Mouse (Mus musculus) inflammation-experienced regulatory T-cells, adult 6 months (primary cell): ENCODE measurements around the gene Akap2. TPM values are rescaled to one million over a fixed set of nuclear protein-coding genes. Genes with fewer than 3 reads are reported as not detected.
A peak's percentile ranks its signal among the peaks of the same experiment; 100 is the strongest.

ENCODE experiments used
- ATAC-seq: one replicate; pipeline ENCODE4 v1.8.0; 2017
- polyA plus RNA-seq, 3 experiments: library from polyadenylated mRNA; unstranded; fragments of 100-300 nt; shearing (Covaris generic); gene quantifications; one replicate each; pipeline ENCODE4 v1.2.1; 2017

Gene Akap2
- 1 to 10 TPM; 2.3 to 3.9 (median 2.9) TPM for polyA plus RNA-seq

- ATAC-seq = no peak
These were observed at the start of gene Akap2 for GRCm38 (mm10) chr4:57717354-57717753. Gene Akap2, plus strand, starts transcription at chr4:57717657.

- ATAC-seq = no peak
These were observed 46.5 kb upstream of the Akap2 start for GRCm38 (mm10) chr4:57670813-57671469.

- ATAC-seq = no peak
These were observed 44.9 kb upstream of the Akap2 start for GRCm38 (mm10) chr4:57672541-57672940.

GRCm38 (mm10) chr4:57672996-57673906 is 44.2 kb upstream of the Akap2 start:
- ATAC-seq = peak; percentile 85

- no peak for ATAC-seq
These were observed 43.1 kb upstream of the Akap2 start for GRCm38 (mm10) chr4:57674351-57674750.

DNA sequence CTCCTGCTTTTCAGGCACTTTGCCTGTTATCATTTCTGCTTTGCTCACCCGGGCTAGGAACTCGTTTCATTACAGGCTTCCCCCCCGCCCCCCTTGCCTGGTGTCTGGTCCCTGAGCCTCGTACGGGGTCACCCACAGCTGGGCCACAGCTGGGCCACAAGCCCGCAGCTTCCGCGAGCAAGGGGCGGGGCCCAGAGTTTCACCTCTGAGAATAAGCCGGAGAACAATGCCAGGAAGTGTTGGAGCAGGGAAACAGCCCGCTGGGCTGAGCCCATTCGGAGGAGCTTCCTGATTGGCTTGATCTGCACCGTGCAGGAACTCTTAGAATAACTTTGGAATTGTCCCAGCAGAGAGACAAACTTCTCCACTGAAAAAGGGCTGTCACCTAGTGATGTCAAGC is 42.1 kb upstream of the Akap2 start:
- no peak for ATAC-seq

GRCm38 (mm10) chr4:57677916-57678315 is 39.5 kb upstream of the Akap2 start:
- ATAC-seq = no peak

GRCm38 (mm10) chr4:57678991-57679457 is 38.4 kb upstream of the Akap2 start:
- no peak for ATAC-seq

DNA sequence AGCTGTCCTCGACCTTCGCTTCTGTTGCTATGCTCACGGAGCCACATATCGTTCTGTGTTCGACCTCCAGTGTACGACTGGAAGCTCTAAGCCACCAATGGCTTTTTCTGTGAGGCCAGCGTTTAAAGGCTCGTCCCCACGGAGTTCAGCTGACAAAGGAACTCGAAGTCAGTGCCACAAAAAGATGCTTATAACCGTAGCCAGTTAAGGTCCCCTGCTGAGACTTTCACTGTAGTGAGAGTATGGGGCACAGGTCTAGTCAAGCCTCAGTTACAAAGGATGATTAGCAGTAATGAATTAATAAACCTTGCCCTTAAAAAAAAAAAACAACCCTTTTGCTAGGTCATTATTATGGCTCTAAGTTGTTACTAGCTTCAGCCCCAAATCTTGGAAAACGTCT is 37.3 kb upstream of the Akap2 start:
- ATAC-seq = no peak

GRCm38 (mm10) chr4:57681511-57681910 is 35.9 kb upstream of the Akap2 start:
- no peak for ATAC-seq

GRCm38 (mm10) chr4:57682341-57682740 is 35.1 kb upstream of the Akap2 start:
- no peak for ATAC-seq

GRCm38 (mm10) chr4:57682944-57683343 is 34.5 kb upstream of the Akap2 start:
- no peak for ATAC-seq

- no peak for ATAC-seq
These were observed 32.7 kb upstream of the Akap2 start for GRCm38 (mm10) chr4:57684676-57685215.

GRCm38 (mm10) chr4:57686736-57687135 is 30.7 kb upstream of the Akap2 start:
- ATAC-seq = no peak

DNA sequence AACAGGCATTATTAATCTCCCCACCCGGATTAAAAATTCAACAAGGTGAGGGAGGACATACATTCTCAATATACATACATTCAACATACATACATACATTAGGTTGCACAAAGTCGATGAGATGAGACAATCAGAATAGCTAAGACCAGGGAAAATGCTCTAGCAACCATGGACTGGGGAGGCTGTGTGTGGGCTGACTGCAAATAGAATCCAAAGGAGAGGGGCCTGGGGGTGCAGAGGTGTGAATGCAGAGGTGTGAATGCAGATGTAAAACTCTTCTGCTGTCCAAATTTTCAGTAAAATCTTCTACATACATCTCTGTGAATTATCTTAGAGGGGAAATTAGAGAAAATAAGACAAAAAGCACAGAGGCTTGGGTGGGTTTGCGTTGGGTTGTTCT is 29.9 kb upstream of the Akap2 start:
- ATAC-seq = no peak

DNA sequence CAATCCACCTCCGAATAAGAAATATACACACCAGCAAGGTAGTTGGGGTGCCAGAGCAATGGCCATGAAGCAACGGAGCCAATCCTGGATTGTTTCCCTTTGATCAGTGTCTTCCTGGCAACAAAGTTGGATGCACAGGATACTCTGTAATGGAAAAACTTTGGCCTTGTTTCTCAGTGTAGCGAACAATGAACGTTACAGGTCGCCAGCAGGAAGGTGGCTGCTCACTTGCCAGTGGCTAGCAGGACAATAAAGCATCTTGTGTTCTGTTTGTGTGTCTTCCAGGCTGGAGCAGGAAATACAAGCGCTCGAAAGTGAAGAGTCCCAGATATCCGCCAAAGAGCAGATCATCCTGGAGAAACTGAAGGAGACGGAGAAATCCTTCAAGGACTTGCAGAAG is 29.3 kb upstream of the Akap2 start:
- no peak for ATAC-seq

GRCm38 (mm10) chr4:57690001-57690400 is 27.5 kb upstream of the Akap2 start:
- ATAC-seq = no peak

DNA sequence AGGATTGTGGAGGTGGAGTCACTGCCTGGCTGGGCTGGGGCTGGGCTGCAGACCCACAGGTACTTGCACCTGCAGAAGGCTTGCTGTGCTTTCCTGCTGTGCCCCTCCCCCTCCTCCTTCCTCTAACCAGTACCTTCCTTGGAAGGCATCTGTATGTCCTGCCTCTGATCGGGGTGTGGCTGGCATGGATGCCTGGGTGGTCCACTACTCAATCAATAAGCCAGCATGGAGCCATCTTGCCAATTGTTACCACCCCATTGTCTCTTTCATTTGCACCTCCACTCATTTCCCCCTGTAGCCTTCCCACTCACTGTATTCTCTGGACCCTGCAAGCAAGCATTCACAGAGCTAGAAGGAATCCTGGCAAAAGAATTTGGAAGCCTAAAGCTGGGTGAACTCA is 26.7 kb upstream of the Akap2 start:
- ATAC-seq = no peak

DNA sequence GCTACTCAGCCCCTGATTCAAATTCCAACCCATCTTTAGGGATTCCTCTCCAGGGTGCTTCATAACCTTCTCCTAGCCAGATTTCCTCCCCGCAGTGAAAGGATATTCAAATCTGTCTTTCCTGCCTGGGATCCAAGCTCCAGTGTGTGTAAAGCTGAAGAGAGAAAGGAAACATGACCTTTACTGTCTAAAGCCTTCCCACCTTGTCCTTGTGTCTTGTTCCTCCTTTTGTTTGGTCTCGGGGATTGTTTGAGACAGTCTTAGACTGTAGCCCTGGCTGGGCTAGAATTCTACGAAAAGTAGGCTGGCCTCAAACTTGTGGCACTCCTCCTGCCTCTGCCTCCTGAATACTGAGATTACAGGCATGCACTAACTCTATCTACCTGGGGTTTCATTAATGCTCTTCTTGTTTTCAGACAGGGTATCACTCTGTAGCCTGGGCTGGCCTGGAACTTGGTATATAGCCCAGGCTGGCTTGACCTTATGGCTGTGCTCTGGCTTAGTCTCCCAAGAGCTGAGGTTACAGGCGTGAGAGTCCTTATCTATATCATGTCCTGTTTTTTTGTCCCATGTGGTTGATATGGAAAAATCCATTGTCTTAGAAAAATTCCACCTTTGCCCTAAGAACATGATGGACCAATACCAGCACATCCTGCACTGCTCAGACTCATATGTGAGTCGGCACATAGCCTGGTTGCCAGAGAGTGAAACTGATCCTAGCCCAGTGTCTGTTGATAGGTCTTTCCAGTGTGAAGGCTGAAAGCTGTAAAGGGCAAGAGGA is 22.9 kb upstream of the Akap2 start:
- ATAC-seq = no peak

GRCm38 (mm10) chr4:57696955-57697354 is 20.5 kb upstream of the Akap2 start:
- ATAC-seq = no peak

DNA sequence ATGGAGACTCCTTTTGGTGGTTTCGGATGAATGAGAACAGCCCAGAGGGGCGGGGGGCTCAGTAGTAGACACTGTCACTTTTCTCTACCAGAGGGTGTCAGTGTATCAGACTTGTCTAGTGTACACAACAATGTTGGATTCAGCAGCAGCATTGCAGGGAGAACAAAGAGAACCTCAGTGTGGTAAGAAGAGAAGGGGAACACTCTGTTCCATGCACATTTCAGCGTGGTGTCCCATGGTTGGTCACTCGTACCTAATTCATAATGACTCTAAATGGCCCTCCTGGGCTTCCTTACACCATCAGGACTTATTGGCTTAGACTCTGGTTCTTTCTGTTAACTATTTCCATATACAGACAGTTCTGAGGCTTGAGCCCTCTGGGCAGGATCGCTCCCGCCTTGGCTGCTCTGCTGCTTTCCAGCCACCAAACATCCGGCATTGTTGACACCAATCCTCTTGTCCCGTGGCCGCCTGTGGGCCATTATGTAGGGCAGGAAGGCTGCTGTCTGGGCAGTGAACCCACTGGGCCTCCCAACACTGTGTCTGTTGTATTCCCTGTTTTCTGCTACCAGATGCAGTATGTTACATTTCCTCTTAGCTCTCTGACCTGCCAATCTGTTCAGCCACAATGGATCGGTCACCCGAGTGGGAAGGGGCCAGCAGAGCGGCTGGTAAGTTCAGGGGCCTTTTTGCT is 19.4 kb upstream of the Akap2 start:
- ATAC-seq = no peak

DNA sequence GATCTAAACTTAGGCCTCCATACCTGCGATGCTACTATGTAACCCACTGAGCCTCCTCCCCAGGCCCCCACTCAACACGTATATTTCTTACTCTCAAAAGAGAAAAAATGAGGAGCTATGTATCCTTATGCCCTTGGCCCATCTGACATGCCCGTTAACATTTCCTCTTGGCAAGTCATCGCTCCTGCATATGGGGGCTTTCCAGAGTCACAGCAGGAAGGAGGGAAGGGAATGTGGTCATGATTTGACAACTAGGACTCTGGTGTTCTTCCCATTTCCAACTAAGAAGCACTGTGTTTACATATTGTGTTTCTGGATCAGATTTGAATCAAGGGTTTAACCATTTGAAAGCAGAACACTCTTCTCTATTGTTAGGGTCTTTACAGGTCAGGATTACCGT is 15.9 kb upstream of the Akap2 start:
- no peak for ATAC-seq
